Mouse (Mus musculus) frontal cortex, adult 2 months (tissue): Measurements from ENCODE around the gene Tcf15. TPM values are rescaled to one million over a fixed set of nuclear protein-coding genes. Genes with fewer than 3 reads are reported as not detected.
A peak's percentile ranks its signal among the peaks of the same experiment; 100 is the strongest.

Experiments
- DNase-seq, 2 experiments: peaks; one replicate each; pipeline ENCODE4 v3.0.0; 2022; ENCODE audit warnings: low spot score in 1 of 2; ENCODE audit errors: extremely low spot score in 1 of 2
- polyA plus RNA-seq: library from polyadenylated mRNA; depleted of rRNA; stranded (reverse); fragments of >200 nt; gene quantifications from 2 replicates; pipeline ENCODE4 v1.2.3, GENCODE M21; 2012; rRNA removed

Tcf15 gene
- 3.3 TPM in 2 replicates for polyA plus RNA-seq

DNA sequence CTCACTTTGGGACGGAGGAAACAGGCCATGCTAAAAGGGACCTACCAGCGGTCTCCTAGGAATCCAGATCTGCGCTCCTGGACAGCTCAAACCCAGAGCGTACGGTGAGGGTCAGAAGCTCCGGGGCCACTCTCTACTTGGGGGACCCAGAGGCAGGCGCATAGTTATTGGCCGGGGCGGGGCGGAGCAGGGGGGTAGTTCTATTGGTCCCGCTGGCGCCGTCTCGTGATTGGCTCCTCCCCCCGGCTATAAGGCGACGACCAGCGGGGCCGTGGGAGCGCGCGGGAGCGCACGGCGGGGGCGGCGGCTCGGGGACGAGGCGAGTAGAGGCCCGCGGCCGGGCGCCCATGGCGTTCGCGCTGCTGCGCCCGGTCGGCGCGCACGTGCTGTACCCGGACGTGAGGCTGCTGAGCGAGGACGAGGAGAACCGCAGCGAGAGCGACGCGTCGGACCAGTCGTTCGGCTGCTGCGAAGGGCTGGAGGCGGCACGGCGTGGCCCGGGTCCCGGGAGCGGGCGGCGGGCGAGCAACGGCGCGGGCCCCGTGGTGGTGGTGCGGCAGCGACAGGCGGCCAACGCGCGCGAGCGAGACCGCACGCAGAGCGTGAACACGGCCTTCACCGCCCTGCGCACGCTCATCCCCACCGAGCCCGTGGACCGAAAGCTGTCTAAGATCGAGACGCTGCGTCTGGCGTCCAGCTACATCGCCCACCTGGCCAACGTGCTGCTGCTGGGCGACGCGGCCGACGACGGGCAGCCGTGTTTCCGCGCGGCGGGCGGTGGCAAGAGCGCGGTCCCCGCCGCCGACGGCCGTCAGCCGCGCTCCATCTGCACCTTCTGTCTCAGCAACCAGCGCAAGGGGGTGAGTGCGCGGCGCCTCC lies at the start of gene Tcf15:
Gene Tcf15 (plus strand): TSS at position 283 of the 879 bp plus-strand sequence.
- no peak for DNase-seq

DNA sequence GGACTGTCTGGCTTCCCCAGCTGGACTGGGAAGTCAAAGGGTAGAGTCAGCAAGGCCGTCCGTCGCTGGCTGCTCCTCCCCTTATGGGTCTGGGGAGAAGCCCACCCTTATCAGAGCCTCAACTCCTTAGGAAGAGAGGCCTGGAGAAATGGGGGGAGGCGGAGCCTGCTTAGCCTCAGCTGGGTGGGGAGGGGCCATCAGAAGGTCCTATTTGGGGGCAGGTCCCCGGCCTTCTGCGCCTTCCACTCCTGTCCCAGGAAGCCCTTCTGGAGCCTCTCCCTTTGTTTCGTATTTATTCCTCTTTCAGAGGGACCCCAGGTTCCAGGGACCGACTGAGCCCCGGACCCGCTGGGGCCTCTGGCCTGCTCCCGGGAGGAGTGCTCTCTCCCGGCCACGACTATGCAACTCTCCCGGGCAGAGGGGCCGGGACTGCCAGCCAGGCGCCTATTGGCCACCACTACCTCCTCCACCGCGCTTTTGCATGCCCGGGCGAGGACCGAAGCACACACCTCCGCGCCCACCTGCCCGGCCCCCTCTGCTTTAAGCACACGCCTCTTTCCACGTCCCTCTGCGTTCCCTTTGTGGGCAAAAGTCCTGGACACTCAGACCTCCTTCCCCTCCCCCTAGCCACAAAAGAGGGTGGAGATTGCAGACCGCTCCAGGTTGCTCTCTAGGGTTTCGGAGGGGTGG lies 48.4 kb upstream of the Tcf15 start:
- no peak for DNase-seq

DNA sequence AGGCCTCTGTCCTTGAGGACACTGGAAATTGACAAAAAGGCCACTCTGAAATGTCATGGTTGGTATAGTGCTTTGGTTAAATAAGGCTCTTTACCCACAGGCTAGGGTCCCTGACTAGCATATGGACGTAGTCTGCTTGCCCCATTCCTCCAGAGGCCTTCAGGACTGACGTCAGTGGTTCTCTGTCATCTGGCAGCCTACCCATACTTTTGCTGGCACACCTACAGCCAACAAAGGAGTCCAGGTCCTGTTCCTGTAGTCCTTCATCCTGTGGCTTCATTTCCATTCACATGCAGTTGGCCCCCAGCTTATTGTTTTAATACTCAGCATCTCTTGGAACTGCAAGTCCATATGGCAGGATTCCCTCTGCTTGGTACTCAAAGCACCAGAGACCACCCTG lies 46.4 kb upstream of the Tcf15 start:
- DNase-seq = no peak

DNA sequence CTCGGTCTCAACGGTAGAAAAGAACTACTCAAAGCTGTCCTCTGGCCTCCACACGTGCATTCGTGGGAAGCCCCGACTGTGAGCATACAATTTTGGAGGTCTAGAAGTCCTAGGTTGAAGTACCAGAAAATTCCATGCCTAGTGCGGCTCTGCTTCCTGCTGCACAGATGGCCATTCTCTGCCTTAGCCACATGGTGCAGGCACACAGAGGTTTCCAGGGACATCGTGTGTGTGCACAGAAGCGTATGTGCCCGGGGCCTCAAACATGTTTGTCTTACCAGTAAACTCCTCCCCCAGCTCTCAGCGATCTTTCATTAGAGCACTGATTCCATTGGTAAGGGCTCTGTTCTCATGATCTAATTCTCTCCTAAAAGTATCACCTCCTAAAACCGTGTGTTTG lies 45.4 kb upstream of the Tcf15 start:
- DNase-seq = no peak

DNA sequence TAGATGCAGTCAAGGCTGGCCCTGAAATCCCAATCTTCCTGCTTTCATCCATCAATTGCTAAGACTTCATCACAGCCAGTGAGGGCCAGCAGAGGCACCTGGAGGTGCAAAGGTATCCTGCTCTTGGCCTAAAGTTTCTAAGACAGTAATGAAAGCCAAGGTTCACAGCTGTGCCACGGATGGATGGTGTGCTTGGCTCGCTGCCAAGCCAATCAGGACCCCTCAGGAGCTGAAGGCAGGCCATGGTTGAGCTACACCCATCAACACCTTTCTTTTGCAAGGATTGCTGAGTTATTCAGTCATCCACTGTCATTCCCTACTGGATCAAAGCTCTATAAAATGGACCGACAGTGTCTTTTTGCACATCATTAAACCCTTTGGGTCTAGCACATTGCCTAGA lies 43.8 kb upstream of the Tcf15 start:
- no peak for DNase-seq

DNA sequence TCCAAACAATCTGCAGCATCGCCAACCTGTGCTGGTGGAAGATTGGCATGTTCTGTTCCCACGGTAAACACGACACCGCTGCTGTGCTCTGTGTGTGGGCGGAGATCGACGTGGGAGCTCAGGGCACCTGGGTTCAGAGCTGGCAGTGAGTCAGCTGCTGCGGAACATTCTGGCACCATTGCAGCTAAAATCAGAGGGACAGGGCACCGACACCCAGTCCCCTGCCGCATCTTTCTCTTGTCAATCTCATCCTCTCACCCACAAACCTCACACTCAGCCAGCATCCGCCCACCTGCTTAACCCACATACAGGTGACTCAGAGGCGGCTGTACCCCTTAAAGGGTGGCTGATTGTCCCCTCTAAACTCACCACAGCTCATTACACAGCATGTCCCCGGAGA lies 41.6 kb upstream of the Tcf15 start:
- peak in 1 of 2 experiments; percentile 76 for DNase-seq

DNA sequence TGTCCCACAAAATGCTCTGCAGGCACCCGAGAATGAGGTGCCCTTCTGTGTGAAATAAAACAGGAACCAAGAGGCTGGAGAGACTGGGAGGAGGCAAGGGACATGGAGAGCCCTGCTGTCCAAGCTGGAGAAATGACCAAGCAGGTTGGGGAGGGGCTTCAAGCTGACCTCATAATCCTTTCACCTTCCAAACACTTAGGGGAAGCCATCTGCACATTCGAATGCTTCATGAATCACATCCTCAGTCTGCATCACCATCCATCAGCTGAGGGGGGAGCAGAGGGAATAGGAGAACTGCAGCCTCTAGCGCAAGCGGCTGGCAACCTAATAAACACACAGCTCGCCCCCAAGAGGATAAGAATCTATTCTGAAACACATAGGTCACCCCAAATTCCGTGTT lies 41.0 kb upstream of the Tcf15 start:
- no peak for DNase-seq

DNA sequence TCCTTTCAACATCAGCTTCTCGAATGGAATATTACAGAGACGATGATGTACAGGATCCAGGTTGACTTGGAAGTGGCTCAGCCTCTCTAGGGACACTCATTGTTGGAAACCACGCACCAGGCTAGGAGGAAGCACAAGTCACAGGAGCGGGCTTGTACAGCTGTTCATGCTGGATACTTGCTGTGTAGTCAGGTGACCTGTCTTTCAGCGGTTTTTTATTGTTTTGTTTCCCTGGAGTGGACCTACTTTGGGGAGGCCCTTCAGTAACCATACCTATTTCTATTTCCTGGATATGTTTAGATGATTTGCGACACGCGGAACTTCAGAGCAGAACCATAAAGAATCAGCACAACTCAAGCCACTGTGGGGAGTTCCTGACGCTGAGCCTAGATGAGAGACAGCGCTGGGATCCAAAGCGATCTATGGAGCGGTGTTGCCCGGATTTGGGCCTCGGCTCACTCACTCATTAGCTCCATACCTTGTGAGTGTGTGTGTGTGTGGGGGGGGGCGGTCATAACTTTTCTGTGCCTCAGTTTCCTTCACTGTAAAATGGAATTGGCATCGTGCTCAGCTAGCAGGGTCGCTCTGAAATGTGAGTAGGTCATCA lies 38.5 kb upstream of the Tcf15 start:
- no peak for DNase-seq

DNA sequence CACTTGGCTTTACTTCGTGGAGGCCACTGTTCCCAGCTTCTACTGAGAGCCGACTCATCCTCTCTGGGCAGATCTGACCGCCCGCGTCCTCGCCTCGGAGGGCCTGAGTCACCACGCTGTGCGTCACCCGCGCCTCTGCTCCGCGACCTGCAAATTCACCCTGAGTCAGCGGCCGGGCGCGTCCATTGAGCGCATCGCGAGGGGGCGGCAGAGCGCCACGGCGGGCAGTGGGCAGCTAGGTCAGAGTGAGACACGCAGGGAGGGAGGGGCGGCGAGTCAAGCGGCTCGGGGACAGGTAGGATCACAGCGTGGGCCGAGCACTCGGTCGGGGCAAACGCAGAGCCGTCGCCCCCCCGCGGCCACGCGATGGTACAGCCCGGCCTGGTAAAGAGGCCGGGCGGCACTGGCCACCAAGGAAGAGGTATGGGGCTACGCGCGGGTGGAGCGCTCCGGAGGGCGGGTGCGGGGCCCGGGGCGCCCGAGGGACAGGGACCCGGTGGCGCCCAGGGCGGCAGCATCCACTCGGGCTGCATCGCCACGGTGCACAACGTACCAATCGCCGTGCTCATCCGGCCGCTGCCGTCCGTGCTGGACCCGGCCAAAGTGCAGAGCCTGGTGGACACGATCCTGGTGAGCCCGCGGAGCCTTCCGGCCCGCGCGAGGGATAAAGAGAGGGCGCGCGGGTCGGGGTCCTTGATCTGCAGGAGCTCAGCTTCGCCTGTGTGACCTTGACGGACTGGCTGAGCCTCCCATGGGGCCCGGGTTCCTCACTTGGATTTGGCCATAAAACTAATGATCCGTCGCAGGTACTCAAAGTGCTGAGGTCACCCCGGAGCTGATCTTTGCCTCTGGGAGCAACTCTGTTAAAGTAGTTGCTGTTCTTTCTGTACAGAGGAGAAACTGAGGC lies 37.8 kb upstream of the Tcf15 start, which contains the start of gene Srxn1:
Gene Srxn1 (plus strand): TSS at position 199 of the 907 bp plus-strand sequence.
- peak; percentile 77 to 89 for DNase-seq

DNA sequence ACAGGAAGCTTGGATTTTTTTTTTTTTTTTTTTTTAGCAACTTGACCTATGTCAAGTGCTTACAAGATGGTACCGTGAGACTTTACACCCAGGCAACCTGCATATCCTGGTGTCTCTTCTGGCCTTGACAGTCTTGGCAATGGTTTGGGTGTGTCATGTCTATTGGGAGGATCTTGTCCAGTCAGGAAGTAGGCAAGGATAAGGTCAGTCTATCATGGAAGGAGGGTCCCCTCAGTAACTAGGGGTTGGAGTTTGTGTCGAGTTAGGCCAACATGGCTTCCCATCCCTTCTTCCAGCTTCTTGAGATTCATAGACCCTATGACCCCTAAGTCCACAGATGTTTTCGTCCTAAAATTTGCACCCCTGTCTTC lies 37.2 kb upstream of the Tcf15 start:
- no peak for DNase-seq

DNA sequence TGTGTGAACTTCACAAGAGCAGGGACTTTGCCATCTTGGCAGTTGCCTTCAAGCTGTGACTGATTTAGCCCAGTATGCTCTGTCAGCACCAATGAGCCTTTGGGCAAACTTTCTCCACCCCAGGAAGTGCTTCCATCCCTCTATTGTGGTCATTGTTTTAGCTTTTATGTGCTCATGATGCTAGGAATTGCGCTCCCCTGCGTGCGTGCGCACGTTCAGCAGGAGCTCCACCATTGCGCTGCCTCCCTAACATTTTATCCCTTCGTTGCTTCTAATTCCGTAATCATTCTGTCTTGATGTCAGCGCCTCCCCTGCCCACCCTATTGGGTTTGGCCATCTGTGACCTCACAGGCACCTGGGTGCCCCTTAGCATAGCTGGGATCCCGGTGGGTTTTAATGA lies 36.8 kb upstream of the Tcf15 start:
- no peak for DNase-seq

DNA sequence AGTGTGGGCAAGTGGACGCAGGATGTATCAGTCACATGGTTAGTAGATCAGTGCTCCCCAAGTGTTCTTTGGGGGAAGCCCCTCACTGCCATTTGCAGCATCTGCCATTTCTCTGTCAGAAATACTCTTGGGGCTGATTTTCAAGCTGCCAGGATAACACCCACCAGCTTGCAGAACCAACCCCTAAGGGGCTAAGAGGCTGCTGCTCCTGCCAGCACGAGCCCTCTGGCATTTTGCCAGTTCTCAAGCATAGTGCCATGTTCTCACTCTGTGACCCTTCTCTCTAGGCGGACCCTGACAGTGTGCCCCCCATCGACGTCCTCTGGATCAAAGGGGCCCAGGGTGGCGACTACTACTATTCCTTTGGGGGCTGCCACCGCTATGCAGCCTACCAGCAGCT lies 34.7 kb upstream of the Tcf15 start:
- no peak for DNase-seq

DNA sequence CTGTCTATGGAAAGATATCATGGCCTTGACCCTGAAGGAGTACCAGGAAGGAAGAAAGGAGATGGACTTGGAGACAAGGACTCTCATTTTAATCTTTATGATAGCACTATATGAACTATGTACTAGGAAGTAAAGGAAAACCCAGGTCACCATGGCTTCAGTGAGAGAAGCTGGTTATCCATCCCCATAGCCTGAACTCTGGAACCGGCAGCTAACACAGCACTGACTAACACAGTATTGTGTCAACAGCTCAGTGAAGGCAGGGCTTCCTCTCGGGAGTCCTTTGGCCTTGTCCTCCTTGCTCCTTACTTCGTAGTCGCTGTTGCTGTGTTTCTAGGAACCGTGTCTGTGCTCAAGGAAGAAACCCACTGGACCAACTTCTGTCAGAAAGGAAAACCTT lies 34.0 kb upstream of the Tcf15 start:
- DNase-seq = no peak

DNA sequence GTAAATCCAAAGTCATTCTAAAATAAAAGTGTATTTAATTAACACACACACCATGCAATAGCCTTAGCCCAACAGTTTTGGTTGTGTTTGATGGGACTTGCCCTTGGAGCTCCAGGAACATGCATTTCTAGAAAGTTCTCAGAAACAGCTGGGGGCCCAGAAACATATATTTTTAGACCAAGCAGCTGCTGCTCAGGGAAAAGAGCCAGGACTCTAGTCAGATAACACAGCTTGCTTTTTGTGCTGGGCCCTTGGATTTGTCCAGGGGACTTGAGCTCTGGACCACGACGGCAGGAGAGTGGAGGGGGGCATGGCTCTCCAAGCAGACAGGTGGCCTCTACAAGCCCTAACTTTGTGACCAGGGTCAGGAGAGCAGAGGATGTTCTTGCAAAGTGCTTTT lies 32.0 kb upstream of the Tcf15 start:
- no peak for DNase-seq

DNA sequence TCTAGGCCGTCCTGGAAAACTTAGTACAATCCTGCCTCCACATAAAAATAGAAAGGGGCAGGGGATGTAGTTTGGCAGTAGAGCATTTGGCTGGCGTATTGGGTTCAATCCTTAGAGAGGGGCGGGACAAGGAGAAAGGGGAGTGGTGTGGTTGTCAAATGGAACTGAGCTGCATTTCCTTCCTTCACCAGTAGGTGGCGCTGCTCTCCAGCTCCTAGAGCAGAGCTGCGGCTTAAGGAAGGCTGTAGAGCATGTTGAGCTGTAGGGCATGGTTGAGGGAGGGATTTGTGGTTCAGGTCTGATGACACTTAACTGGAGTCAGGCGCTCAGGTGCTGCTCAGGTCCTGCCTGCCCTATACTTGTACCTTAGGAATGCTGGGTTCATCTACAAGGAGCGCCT lies 31.4 kb upstream of the Tcf15 start:
- peak; percentile 85 to 98 for DNase-seq

DNA sequence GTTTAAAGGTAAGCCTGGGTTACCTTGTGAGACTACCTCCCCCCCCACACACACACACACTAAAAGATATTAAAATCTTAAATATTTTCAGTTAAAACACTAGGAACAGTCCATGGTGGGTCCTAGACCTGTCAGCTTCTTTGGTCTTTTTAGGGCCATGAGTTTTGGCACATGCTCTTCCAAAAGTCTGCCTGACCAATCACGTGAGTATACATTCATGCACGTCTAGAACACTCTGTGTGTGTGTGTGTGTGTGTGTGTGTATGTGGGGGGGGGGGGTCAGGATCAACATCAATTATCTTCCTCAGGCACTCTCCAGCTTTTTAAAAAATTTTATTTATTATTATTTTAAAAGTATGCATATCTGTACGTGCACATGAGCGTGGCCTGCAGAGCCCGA lies 30.9 kb upstream of the Tcf15 start:
- DNase-seq = no peak

DNA sequence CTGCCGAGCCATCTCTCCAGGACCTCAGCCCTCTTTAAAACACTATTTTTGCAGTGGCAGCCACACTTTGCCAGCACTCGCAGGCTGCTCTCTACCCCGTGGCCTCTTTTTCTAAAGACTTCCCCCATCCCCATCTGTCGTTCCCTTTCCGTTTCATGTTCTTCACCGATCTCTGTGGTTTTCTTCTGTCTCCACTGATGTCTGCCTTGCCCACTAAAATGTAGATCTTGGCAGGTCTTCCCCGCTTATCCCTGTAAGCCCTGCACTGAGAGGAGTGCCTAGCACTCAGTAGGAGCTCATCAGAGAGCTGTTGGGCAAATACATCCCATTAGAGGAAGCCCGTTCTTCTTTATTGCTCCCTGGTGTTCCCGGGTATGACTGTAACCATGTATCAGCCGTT lies 30.4 kb upstream of the Tcf15 start:
- DNase-seq = peak; percentile 53 to 67

DNA sequence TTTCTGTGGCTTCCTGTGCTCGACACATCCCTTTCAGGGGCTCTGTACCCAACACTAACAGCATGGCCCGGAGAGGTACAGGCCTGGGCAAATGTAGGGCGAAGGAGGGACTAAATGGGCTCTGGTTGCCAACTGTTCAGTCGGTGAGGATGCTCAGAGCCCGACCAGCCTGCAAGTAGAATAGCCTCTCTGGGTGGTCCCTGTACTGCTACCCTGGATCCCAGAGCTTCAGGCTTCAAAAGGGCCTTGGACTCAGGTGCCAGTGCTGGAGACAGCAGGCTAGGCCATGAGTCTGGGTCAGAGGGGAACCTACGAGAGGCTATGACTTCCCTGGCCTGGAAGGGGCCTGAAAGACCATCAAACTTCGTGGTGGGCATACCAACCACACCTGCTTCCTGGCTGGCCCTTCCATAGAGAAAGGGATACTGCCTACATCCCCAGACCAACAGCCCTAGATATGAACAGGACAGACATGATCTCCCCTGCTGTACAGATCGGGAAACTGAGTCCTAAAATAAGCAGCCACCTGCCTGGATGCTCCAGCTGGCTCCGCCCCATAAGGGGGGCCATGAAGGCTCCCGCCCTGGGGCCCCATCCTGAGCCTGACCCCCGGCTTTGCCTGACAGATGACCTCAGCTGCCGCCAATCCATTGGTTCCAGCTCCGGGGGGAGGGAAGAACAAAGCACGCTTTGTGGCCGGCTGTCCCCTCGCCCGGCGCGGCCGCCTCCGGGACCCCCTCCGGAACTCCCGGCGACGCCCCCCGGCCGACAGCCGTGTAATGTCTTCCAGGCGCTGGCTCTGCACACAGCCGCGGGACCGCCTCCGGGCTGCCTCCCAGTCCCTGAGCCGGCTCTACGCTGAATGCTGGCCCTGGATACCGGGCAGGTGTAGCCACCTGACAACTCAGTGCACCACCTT lies 29.0 kb upstream of the Tcf15 start:
- DNase-seq = no peak

DNA sequence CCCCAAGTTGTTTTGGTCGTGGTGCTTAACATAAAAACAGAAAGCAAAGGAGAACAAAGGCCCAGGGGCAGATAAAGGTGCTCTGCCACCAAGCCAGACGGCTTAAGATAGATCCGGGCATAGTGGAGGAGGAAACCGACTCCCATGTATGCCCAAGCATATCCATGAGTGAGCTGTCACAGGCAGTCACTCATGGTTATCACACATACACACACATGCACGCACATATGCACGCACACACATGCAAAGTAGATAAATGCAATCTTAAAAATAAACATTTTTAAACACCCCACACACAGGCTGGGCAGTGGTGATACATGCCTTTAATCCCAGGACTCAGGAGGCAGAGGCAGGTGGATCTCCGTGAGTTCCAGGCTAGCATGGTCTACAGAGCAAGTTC lies 25.7 kb upstream of the Tcf15 start:
- no peak for DNase-seq
